Mouse (Mus musculus) lung, postnatal 25 days (tissue): Measurements from ENCODE around the gene Stx1a.
"Not testable (repeated sequence)": the region's sequence is repeated elsewhere in the genome, so short reads cannot be mapped to it uniquely, and the experiment has no call there.

Source experiments
- DNase-seq: peaks from one replicate; pipeline ENCODE4 v3.0.0; 2022; ENCODE audit warnings: low spot score

The Stx1a gene

DNA sequence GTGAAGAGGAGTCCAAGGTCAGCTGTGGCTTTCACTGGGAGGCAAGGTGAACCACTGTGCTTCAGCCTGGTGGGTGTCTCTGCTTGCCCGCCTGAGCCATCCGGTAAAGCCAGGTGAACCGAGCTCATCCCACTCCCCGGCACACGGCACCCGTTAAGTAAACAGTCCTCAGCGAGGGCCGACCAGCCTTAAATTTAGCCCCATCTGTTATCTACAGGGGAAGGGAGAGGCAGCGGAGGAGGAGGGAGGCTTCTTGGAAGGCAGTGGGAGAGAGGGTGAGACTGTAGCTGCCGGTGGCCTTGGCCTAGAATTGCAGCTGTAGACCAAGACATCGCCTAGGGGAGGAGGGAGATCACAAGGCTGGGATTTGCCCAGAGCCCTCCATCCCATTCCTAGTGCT lies 17.5 kb downstream of the Stx1a start:
- no peak for DNase-seq

DNA sequence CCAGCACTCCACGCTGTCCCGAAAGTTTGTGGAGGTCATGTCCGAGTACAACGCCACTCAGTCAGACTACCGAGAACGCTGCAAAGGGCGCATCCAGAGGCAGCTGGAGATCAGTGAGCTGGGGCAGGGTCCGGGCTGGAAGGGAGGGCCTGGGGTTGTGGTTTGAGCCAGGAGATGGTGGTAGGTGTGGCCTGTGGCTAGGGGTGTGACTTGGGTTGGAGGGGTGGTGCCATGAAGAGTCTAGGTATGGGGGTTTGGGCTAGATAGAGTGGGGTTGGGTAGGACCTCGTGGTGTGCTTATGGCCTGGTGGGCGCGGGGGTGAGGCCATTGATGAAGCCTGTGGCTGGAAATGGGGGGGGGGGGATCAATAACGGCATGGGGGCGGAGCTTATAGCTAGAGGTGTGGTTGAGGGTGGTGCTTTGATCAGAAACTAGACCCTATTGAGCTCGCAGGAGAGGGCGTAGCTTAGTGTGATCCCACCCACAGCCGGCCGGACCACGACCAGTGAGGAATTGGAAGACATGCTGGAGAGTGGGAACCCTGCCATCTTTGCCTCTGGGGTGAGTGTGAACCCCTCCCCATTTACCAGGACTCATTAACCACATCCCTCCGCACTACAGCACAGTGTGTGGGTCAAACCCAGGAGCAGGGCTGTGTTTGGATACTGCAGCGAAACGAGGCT lies 19.0 kb downstream of the Stx1a start:
- no peak for DNase-seq

DNA sequence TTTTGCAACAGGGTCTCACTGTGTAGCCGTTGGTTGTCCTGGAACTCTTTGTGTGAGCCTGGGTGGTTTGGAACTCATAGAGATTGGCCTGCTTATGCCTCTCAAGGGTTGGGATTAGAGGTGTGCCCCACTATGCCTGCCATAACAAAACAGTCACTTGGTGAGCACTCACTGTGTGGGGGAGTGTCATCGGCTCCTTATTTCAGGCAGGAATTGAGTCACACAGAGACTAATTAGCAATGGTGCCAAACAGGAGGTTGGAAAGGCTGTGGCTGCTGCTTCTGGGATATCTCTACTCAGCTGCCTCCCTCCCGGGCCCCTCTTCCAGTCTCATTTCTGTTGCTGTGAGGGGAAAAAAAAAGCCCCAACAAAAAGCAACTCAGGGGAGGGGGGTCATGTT lies 21.3 kb downstream of the Stx1a start:
- DNase-seq: no peak

DNA sequence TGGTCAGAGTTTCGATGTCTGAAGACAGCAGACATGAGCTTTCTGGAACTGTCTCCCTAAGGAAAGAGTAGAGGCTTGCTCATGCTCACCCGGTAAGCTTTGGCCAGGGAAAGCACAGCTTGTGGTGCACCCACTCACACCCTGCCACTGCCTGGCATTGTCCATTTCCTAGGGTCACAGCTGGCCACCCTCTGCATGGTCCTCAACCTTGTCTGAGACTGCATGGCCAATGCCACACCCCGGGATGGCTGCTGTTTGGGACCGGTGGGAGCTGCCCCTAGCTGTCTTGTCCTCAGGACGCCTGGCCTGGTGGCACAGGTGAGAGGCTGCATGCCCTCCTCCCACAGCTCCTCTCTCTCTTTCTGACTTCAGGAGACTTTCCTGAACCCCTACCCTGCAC lies 25.3 kb downstream of the Stx1a start:
- no peak for DNase-seq

DNA sequence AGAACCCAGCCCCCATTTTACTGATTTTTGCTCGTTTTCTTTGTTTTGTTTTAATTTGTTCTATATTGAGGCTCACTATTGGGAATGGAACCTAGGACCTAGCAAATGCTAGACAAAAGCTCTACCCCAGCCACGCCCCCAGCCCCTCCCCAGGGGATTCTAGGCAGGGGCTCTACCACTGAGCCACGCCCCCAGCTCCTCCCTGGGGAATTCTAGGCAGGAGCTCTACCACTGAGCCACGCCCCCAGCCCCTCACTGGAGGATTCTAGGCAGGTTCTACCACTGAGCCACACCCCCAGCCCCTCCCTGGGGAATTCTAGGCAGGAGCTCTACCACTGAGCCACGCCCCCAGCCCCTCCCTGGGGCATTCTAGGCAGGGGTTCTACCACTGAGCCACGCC lies 26.0 kb downstream of the Stx1a start:
- DNase-seq: not testable (repeated sequence)

DNA sequence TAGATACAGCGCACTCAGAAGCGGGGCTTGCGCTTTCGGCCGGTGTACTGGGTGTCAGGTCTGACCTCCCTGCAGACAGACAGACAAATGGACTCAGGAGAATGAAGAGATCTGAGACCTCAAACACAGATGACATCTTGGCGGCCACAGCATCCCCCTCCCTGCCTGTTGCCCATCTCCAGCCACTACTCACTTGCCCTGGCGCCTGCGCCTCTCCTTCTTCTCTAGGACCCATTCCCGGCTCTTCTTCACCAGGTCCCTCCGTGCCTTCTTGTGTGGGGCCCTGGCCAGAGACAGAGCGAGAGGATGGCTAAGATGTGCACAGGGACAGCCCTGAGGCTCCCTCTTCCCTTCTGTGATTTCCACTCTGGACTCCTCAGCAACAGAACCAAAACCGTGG lies 30.1 kb downstream of the Stx1a start:
- no peak for DNase-seq

DNA sequence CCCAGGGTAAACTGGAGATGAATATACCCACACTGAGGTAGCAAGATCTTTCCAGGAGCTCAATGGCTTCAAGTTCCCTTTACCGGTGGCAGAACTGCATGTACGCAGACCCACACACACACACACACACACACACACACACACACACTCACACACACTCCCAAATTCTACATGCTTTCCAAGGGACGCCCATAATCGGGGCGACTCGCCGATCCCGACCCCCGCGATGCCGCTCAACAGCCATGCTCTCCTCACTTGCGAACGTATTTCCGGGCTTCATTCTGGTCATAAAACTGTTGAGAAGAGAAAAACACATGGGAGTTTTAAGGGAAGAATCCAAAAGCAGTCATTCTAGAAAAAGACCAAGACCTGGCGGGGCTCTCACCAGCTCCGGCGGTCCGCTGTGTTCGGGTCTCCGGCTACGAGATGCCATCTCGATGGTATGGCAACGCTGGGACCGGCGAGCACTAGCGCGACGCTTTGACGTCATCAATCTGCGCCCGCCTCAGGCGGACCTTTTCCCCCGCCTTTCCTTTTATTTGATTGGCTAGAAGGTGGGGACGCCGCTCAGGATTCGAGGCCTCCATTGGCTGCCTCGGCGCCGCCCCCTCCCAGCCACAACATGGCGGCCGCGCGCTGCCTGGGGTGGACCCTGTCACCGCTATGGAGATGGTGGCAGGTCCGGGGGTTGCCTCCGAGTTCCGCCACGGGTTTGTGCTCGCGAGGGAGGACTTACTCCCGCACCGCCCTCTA lies 40.5 kb downstream of the Stx1a start, which contains the start of gene Dnajc30:
TSS of gene Dnajc30 (plus strand) at position 574 of the 753 bp plus-strand sequence.
- peak; percentile 97 for DNase-seq

DNA sequence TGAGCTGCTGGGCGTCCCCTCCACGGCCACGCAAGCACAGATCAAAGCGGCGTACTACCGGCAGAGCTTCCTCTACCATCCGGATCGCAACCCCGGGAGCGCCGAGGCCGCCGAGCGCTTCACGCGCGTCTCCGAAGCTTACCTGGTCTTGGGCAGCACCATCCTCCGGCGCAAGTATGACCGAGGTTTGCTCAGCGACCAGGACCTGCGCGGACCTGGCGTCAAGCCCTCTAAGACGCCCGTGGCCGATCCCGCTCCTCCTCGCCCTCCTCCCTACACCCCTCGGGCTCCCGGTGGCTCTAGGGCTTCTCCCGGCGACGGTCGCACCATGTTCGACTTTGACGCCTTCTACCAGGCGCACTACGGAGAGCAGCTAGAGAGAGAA lies 41.1 kb downstream of the Stx1a start:
- DNase-seq: no peak

DNA sequence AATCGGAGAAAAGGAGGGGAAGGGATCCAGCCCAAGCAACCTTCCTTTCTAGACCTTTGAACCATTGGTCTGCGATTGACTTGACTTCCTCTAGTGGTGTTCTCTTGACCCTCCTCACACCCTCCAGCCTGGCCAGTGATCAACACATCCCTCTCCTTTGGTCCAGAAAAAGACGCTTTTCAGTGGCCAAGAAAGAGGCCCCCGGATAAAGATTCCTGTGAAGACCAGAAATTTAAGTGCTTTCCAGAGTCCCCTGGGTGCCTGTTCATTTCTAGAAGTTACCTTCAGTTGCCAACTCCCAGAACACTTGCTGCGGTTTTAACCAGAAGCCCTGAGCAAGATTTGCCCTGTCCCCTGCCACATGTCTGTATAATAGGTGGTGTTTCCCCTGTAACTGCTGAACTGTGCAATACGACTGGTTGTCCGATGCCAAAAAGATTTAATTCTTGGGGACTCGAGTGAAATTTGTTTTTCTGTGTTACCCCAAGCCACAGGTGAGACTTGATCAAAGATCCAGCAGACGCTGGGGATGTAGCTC lies 41.7 kb downstream of the Stx1a start, which contains the start of gene Bud23:
TSS of gene Bud23 (minus strand) at position 51 of the 538 bp plus-strand sequence.
- not testable (repeated sequence) for DNase-seq

DNA sequence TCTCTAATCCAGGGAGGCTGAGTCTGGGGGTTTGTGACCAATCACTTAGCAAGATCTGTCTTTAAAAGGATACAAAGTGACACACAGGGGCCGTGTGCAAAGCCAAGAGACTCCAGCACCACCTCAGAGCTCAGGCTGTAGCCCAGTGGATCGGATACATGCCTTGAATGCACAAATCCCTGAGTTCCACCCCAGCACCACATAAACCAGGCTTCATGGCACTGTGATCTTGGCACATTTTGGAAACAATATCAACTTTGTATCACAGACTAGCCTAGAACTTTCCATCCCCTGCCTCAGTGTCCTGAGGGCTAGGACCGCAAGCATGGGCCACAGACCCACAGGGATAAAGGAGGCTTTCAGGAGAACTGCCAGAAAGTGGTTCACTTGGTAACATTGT lies 42.7 kb downstream of the Stx1a start:
- DNase-seq: no peak

DNA sequence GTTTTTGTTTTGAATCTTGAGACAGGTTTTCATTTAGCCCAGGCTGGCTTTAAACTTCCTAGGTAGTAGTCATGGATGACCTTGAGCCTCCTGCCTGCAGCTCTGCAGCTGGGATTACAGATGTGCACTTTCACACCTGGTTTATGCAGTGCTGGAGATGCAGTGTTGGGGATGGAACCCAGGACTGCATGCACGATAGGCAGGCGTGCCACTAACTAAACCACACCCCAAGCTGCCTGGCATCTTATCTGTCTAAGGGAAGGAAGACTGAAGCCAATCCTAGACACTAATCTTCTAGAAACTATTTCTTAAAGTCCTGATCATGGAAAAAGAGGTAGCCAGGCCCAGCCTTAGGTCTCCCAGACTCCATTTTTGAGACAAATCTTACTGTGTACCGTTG lies 47.2 kb downstream of the Stx1a start:
- no peak for DNase-seq

DNA sequence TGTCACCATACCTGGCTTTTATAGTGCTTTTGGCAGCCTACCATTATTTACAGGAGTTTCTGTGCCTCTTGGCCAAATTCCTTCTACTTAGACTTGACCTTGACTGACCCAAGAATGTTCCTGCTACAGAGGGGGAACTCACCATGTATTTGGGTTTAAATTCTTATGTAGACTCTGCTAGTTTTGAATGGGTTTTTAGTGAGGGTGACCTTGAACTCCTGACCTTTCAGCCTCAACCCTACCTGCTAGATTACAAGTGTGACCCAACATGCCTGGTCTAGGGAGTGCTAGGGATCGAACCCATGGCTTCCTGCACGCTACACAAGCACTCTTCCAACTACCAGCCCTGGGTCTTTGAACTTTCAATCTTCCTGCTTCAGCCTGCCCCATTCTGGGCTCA lies 48.8 kb downstream of the Stx1a start:
- DNase-seq: no peak

DNA sequence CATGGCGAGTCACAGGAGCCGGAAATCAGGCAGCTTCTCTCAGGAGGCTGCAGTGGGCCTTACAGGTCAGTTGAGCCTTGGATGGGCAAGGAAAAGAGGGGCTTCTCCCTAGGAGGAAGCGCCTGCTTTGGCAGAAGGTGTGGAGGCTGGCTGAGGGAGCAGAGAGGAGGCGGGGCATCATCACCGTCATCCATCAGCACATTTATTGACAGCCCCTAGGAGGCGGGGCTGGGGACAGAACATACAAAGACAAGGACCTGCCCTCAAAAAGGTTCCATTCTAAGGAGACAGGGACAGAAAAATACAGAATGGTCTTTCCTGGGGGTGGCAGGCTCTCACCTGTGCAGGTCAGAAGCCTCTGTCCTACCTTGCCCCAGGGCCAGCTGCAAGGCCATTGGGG lies 49.4 kb downstream of the Stx1a start:
- no peak for DNase-seq

DNA sequence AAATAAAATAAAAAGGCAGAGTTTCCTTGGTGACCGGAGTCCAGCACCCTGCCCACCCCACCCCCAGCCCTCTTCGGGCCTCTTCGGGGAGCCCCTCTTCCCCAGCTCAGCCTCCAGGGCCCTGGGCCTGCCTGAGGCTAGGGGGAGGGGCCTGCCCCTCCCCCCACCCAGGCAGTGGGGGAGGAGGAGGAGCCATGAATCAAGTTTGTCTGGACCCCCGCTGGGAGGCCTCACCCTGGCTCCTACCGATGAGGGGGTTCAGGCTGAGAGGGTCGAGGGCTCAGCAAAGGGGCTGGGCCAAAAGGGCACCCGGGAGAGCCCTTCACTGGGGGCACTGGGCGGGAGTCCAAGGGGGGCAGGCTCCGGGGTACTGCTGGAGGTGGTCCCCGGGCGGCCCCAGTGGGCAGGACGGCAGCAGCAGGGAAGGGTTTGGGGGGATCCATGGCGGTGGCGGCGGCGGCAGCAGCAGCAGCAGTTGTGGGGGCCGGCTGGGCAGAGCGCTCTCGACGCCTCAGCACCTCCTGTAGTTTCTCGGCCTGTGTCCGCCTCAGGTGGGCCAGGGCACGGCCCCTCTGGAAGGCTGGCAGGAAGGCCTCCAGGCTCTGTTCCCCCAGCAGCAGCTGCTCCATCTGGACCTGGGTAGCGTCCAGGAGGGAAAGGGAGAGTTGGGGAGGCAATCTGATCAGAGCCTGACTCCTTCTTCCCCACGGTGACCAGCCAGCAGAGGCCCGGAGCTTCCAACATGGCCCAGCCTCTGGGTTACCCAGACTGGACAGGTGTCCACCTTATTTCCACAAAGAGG lies 50.3 kb downstream of the Stx1a start:
- no peak for DNase-seq

DNA sequence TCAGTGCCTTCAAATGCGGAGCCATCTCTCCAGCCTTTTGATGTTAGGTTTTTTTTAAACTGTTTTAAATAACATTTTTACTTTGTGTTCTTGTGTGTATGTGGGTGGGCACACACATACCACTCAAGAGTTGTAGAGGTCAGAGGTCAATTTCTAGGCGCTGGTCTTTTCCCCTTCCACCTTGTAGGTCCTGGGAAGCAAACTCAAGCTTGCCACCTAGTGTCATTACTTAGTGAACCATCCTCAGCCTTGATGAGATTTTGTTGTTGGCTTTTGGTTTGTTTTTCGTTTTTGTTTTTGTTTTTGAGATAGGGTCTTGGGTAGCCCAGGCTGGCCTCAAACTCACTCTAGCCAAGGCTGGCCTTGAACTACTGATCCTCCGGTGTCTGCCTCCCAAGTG lies 52.4 kb downstream of the Stx1a start:
- DNase-seq: no peak

DNA sequence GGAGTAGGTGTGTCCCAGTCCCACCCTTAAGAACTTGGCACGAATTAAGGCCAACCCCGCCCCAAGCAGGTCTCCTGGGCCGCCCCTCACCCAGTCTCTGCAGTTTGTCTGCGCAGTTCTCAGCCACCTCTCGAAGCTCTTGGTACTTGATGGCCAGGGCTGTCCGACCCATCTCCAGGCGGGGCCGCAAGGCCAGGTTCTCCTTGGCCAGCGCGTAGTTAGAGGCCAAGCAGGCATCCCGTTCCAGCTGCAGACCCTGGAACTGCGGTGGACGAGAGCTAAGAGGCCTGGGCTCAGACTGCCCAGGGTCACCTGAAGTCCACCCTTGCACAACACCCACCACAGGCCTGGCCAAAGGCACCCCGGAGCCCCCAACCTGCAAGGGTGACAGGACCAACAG lies 53.1 kb downstream of the Stx1a start:
- no peak for DNase-seq

DNA sequence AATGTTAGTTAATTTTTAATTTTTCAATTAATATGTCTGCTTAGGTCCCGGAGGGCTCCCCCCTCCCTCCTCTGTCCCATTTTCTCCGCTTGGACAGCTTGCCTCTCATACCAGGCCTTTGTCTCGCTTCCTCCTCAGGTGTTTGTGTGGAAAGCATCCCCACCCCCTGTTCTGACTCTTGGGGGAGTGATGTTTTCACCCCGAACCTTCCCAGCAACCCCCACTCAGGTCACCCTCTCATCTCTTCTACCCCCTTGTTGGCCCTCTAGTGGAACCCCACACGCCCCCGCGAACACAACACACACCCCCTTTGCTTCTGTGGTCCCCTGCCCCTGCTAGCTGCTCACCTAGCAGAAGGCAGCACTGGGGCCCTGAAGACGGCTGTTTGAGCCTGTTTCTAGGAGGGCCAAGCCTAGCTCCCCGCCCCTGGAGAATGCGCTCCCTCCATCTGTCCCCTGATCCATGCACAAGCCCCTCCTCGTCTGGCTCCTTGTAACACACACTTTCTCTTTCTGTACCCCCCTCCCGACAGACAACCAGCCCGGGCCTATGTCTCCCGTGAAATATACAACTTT lies 53.7 kb downstream of the Stx1a start:
- DNase-seq: peak; percentile 13

DNA sequence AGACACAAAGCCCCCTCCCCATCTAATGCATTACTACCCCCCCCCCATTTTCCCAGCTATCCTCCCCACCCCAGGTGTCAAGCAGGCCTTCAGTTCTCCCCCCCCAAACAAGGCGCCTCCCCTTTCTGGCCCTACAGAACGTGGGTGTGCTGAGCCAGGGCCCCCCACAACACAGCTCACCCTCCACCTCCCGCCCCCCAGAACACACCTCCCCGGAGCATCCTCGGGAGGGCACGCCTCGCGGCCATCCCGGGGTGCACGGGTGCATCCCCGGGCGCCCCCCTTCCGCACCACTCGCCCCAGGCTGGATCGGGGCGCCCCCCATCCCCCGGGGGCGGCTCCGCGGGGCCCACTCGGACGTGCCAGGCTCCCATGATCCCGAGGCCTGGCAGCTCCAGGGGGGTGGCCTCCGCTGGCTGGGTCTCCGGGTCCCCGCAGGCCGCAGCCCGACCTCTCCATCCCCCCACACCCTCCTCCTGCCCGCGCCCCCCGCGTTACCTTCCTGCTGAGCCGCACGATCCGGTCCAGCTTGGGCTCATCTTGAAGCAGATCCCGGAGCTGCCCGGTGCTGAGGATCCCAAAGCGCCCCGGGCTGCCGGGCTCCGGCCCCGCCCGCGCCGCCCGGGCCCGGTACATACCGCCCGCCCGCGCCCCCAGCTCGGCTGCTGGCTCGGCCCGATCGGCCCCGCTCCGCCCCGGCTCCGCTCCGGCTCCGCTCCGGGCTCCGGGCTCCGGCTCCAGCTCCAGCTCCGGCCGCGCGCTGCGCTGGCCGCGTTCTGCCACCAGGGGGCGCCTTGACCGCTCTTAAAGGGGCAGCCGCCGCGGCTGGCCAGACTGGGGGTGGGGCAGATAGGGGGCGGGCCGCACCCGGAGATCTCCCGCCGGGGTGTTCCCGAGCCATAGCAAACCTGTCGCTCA lies 54.5 kb downstream of the Stx1a start, which contains the start of gene Vps37d:
TSS of gene Vps37d (minus strand) at position 703 of the 918 bp plus-strand sequence.
- peak; percentile 91 for DNase-seq

DNA sequence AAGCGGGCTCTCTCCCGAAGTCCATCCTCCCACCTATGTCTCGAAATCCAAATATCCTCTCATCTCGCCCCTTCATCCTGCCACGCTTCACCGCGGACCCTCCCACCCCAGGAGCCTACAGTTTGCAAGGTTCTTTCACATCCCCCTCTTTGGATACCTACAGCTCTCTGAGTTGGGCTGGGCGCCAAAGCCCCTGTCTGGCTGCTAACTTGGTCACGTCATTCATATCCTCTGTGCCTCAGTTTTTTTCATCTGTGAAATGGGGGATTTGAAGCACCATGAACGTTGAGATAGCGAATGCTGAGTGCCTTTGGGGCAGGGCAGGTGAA lies 55.2 kb downstream of the Stx1a start:
- no peak for DNase-seq

DNA sequence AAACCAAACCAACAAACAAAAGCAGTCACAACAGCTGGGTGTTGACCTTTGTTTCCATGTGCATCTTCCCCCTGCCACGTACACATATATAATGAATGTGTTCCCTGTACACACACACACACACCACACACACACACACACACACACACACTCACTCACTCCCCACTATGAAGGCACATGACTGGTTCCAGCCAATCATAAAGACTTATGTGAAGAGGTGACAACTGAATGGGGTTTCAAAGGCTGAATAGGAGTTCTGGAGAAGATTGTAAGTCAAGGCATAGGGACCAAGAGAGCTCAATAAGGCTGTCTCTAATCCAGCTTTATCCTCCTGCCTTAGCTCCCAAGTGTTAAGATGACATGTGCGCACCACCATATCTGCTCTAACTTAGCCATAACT lies 56.3 kb downstream of the Stx1a start:
- no peak for DNase-seq

DNA sequence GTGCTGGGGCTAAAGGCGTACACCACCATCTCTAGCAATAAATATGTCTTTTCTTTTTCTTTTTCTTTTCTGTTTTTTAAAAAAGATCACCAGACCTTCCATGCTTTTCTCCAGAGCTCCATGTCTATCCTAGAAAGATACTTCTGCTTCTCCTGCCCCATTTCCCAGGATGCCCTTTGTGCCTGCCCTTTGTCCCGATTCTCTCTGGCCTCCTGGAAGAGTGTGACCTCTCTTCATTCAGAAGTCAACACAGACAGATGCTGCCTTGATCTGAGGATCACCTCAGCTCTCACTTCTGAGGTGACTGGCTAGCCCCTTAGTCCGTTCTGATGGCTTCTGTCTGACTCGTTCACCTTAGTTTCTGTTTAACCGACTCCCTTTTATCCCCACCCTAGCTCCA lies 57.3 kb downstream of the Stx1a start:
- DNase-seq: no peak
